Mouse (Mus musculus): ENCODE data around the gene Dusp23.

DNA sequence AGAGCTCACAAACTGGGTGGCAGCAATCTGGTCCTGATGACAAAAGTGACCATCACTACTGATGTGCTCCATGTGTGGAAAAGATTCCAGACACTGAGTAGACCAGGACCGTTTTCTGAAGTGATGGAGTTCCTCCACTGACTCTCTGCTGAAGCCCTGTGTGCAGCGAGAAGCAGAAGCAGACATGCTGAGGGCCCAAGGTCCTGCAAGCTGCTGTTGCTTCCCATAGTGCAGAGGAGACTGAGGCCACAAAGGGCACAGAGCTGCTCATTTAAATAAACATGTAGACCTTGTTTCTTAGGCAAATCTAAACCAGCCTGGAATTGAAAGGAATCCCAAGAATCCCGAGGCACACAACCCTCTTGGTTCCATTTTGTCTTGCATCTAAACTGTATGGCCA, 39.4 kb downstream of the Dusp23 start:
- TF ChIP-seq CTCF (IDR thresholded peaks at IDR 0.05; ENCODE audit: low read depth, low read length) (no peak), TAL1 (conservative IDR thresholded peaks at IDR 0.05; ENCODE audit: low read depth, low read length) (no peak), GATA1 (IDR thresholded peaks at IDR 0.05; ENCODE audit: borderline replicate concordance, low read length) (no peak)
